Mouse (Mus musculus) forebrain, embryonic 11.5 days (tissue): ENCODE results near the gene Foxp1. TPM values are rescaled to one million over a fixed set of nuclear protein-coding genes. Genes with fewer than 3 reads are reported as not detected.

ENCODE experiments used
- ATAC-seq: fragments of 200-750 bp; cut with Nextera tagmentation; replicated peaks from 2 replicates; pipeline ENCODE4 v1.8.0; 2017; ENCODE audit warnings: moderate TSS enrichment; ENCODE audit not compliant: low FRiP score
- DNase-seq: peaks from one replicate; pipeline ENCODE4 v3.0.0-alpha.2; 2017; ENCODE audit warnings: low spot score
- H3K27ac ChIP-seq: fragments of 300-500 bp; sonication (generic); 2 replicates; pipeline ENCODE4 v1.5.1; 2014; ENCODE audit warnings: low read depth, low read length
- H3K27me3 ChIP-seq: fragments of 300-500 bp; sonication (generic); 2 replicates; pipeline ENCODE4 v1.6.1; 2014; ENCODE audit warnings: mild to moderate bottlenecking, low read length, mixed read lengths; ENCODE audit not compliant: control insufficient read depth, insufficient read depth
- H3K36me3 ChIP-seq: fragments of 300-500 bp; sonication (generic); 2 replicates; pipeline ENCODE4 v1.6.1; 2014; ENCODE audit warnings: mild to moderate bottlenecking, low read length, moderate library complexity, mixed read lengths; ENCODE audit not compliant: control insufficient read depth, insufficient read depth
- H3K4me1 ChIP-seq: fragments of 300-500 bp; sonication (generic); replicated peaks from 2 replicates; pipeline ENCODE4 v1.6.1; 2014; ENCODE audit warnings: low read length, mixed read lengths; ENCODE audit not compliant: control insufficient read depth, insufficient read depth
- H3K4me2 ChIP-seq: fragments of 300-500 bp; sonication (generic); 2 replicates; pipeline ENCODE4 v1.6.1; 2014; ENCODE audit warnings: low read depth, mild to moderate bottlenecking, low read length, moderate library complexity, mixed read lengths; ENCODE audit not compliant: severe bottlenecking
- H3K4me3 ChIP-seq: fragments of 300-500 bp; sonication (generic); 2 replicates; pipeline ENCODE4 v1.5.1; 2014; ENCODE audit warnings: low read depth, low read length
- H3K9ac ChIP-seq: fragments of 300-500 bp; sonication (generic); 2 replicates; pipeline ENCODE4 v1.6.1; 2014; ENCODE audit warnings: low read length
- H3K9me3 ChIP-seq: fragments of 300-500 bp; sonication (generic); 2 replicates; pipeline ENCODE4 v1.6.1; 2016; ENCODE audit warnings: low read length, mixed read lengths; ENCODE audit not compliant: control insufficient read depth
- WGBS: fragments of 180-500 bp; shearing (Covaris S2); extraction: QIAGEN DNeasy Blood & Tissue Kit; methylation state at CpG from one replicate; pipeline ENCODE4 v1.1.7; 2014; 5-methylcytosine and 5-hydroxymethylcytosine counted together
- polyA plus RNA-seq: library from polyadenylated mRNA; unstranded; fragments of >200 nt; fragmentation: Nextera tagmentation; extraction: Ambion mirVana; gene quantifications from 2 replicates; pipeline ENCODE4 v1.2.1, GENCODE M21; 2014

Foxp1 gene
- polyA plus RNA-seq, 1 experiment from 2014 or later = 91.5 TPM

DNA sequence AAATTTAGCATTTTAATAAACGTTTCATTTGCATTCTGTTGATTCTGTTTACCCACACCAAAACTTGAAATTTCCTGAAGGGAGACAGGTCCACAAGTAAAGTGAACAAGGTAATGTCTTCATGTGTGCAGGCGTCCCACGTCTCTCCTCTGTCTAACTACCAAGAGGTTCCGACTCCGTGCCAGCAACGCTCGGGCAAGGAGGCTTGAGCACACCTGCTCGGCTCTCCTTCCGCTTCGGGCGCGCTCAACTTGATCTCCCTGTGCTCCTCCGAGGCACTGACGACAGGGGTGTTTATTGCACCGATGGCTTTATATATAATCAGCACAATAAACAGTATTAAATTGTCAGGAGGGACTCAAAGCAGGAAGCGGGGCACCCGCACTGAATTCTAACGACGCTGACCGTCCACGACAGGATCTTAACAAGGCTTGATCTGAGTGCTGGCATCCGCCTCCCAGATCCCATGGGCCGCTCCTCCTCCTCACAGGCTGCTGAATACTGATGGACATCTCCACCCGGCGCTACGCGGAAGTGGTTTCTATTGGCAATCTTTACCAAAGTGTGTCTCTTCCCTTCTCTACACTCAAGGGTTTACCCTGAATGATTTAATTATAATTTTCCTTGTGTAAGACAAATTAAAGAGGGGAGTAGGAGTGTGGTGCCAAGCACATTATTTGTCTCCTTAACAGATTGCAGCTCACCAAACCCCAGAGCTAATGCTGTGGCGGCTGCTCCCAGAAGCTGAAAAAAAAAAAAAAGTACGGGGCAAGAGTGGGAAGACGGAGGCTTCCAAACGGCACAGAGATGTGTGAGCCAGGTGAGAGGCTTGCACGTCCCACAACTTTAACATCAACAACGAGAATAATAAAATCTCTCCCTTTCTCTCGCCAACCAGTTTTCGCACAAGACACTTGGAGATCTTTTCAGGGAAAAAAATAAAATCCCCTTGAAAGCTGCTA lies 523.3 kb downstream of the Foxp1 start:
- no peaks in the 10 kb centered on the region for H3K9me3 ChIP-seq
- no peaks in the 10 kb centered on the region for H3K27me3 ChIP-seq
- H3K9ac ChIP-seq = no peak overlapping the region
- H3K4me2 ChIP-seq = no peak overlapping the region
- 80% methylated on average over 35 of the region's 35 CpGs for WGBS
- DNase-seq = peak; percentile 51
- peaks cover 11% of the 10 kb centered on the region for H3K4me1 ChIP-seq
- no peak overlapping the region for H3K27ac ChIP-seq
- H3K36me3 ChIP-seq = peaks cover 4% of the 10 kb centered on the region; the same call in 1 of the 2 replicates
- H3K4me3 ChIP-seq = no peak overlapping the region
- ATAC-seq = no peak

DNA sequence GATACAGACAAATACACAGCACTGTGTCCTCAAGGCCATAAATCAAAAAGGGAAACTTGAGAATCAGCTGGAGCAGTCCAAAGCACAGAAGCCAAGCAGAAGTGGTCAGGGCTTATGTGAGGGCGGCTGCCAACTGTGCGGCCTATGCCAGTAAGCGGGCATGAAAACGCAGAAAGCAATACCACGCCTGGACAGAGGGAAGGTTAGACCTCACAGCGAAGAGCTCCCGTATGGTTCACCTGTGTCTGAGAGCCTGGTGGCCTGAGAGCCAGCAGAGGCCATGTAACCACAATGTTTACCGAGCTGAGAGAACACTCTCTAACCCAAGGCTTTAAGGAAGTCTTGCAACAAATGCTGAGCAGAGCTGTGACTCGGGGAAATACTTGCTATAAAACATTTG lies 524.8 kb downstream of the Foxp1 start:
- ATAC-seq (no peak), DNase-seq (no peak)
- WGBS = 94% methylated on average over 9 of the region's 9 CpGs
- H3K36me3 ChIP-seq = peaks cover 3% of the 10 kb centered on the region; the same call in 1 of the 2 replicates
- H3K9me3 ChIP-seq = no peaks in the 10 kb centered on the region
- no peaks in the 10 kb centered on the region for H3K27me3 ChIP-seq
- no peak overlapping the region for H3K4me3 ChIP-seq
- H3K4me2 ChIP-seq = no peak overlapping the region
- H3K9ac ChIP-seq = no peak overlapping the region
- no peak overlapping the region for H3K27ac ChIP-seq
- peaks cover 11% of the 10 kb centered on the region for H3K4me1 ChIP-seq

DNA sequence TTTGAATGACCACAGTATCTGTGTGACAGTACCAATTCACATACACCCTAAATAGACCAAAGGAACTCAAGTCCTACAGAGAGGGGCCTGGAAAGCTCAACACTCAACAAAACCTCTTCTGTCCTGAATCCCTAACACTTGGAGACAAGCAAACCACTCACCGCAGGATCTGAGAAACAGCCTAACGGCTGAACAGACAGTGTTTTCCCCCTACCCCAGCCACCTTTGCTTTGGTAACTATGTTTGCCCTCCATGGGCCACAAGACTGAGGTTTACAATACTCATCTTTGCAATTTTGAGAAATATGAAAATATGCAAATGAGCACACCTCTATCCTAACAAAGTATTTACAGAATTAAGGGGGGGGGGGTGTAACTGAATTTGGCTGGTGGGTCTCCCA lies 525.7 kb downstream of the Foxp1 start:
- H3K27me3 ChIP-seq = no peaks in the 10 kb centered on the region

DNA sequence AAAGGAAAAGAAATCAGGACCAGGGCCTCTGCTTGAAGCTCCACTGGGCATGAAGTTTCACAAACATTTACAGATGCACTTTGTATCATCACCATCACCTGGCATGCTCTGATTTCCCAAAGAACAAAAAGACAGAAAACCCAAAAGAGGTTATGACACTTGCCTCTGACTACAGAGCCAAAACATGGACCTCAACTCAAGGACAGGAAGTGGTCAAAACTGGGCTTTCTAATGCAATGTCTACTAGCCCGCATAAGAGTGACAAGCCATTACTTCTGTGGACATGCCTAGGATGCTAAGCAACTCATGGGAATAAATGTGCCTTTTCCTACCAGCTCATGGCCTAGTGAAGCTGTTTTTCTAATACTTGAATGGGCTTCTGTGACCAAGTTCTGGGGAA lies 526.2 kb downstream of the Foxp1 start:
- Histone ChIP-seq H3K27me3 (no peaks in the 10 kb centered on the region), H3K4me2 (no peak overlapping the region), H3K4me3 (no peak overlapping the region), H3K27ac (no peak overlapping the region), H3K36me3 (no peaks in the 10 kb centered on the region), H3K4me1 (peaks cover 11% of the 10 kb centered on the region), H3K9ac (no peak overlapping the region), H3K9me3 (no peaks in the 10 kb centered on the region)
- DNase-seq (no peak), ATAC-seq (no peak)
- 78% methylated on average over 1 of the region's 1 CpGs for WGBS

More for the DNA sequence above, 525.7 kb downstream of the Foxp1 start:
- no peak overlapping the region for H3K4me2 ChIP-seq
- H3K4me3 ChIP-seq = no peak overlapping the region
- DNase-seq = no peak
- H3K9me3 ChIP-seq = no peaks in the 10 kb centered on the region
- H3K4me1 ChIP-seq = peaks cover 11% of the 10 kb centered on the region
- ATAC-seq = no peak
- H3K27ac ChIP-seq = no peak overlapping the region
- H3K36me3 ChIP-seq = no peaks in the 10 kb centered on the region; the same call in 1 of the 2 replicates
- 76% methylated on average over 2 of the region's 2 CpGs for WGBS
- no peak overlapping the region for H3K9ac ChIP-seq

DNA sequence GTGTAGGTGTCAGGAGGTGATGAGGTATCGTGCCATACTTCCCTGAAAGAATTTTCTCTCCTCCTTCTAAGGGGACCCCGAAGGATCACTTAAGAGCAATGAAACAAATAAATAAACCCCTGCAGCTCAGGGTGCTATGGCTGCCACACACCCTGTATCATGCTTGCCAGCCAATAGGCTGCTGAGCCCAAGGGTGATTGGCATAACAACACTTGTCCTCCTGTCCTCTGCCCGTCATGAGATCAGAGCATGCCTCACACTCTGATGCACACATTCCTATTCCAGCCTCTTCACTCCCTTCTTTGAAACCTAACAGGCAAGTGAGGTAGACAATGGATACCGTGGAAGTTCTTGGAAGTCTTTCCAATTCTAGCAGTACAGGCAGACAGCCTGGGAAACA lies 526.8 kb downstream of the Foxp1 start:
- no peak overlapping the region for H3K4me2 ChIP-seq
- no peak overlapping the region for H3K27ac ChIP-seq
- H3K36me3 ChIP-seq = no peaks in the 10 kb centered on the region
- no peaks in the 10 kb centered on the region for H3K27me3 ChIP-seq
- DNase-seq (no peak), ATAC-seq (no peak)
- H3K9me3 ChIP-seq = no peaks in the 10 kb centered on the region
- 86% methylated on average over 4 of the region's 4 CpGs for WGBS
- H3K4me3 ChIP-seq = no peak overlapping the region
- H3K9ac ChIP-seq = no peak overlapping the region
- peaks cover 11% of the 10 kb centered on the region for H3K4me1 ChIP-seq

DNA sequence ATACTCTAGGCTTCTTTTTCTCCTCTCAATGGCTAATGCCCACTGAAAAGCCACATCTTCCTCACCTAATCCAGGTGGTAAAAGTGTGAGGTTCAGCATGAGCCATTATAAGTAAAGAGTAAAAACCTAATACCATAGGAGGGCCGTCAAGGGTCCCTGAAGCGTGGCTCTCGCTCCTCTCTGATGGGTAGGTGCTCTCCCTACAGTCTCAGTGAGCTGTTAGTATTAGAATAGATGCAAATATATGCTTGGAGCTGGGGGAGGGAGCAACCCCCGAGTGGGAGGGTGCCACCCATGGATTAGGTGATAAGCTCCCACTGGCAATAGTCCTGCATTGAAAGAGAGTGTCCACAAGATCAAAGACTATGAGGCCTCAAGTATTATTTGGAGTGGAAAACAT lies 527.6 kb downstream of the Foxp1 start:
- Histone ChIP-seq H3K4me3 (no peak overlapping the region), H3K9ac (no peak overlapping the region), H3K4me1 (peaks cover 11% of the 10 kb centered on the region)

GRCm38 (mm10) chr6:98994104-98994787 lies 528.3 kb downstream of the Foxp1 start:
- Histone ChIP-seq H3K36me3 (no peaks in the 10 kb centered on the region), H3K4me1 (peaks cover 11% of the 10 kb centered on the region), H3K4me2 (no peak overlapping the region), H3K4me3 (no peak overlapping the region), H3K9me3 (no peaks in the 10 kb centered on the region), H3K27me3 (no peaks in the 10 kb centered on the region), H3K27ac (0 out of 2 replicates have a peak overlapping the region, but pooled peaks have one; percentile 7), H3K9ac (no peak overlapping the region)
- DNase-seq = no peak
- WGBS = 56% methylated on average over 21 of the region's 21 CpGs
- peak; percentile 66 for ATAC-seq

More for the DNA sequence above, 527.6 kb downstream of the Foxp1 start:
- Histone ChIP-seq H3K27me3 (no peaks in the 10 kb centered on the region), H3K27ac (no peak overlapping the region), H3K4me2 (no peak overlapping the region), H3K9me3 (no peaks in the 10 kb centered on the region), H3K36me3 (no peaks in the 10 kb centered on the region)
- ATAC-seq (no peak), DNase-seq (no peak)
- WGBS = 79% methylated on average over 4 of the region's 4 CpGs

- no peak for DNase-seq
- Histone ChIP-seq H3K9me3 (no peaks in the 10 kb centered on the region), H3K4me1 (peaks cover 9% of the 10 kb centered on the region), H3K9ac (no peak overlapping the region), H3K27me3 (no peaks in the 10 kb centered on the region), H3K4me3 (no peak overlapping the region), H3K36me3 (no peaks in the 10 kb centered on the region), H3K4me2 (no peak overlapping the region), H3K27ac (no peak overlapping the region)
- WGBS = 87% methylated on average over 3 of the region's 3 CpGs
- ATAC-seq = no peak
These were observed 529.3 kb downstream of the Foxp1 start for GRCm38 (mm10) chr6:98993231-98993630.
